Mouse (Mus musculus) midbrain, embryonic 13.5 days (tissue): ENCODE measurements around the gene Ubtd2. TPM values are rescaled to one million over a fixed set of nuclear protein-coding genes. Genes with fewer than 3 reads are reported as not detected.

Experiments used
- ATAC-seq: fragments of 200-750 bp; cut with Nextera tagmentation; 2 replicates; pipeline ENCODE4 v1.8.0; 2017; ENCODE audit warnings: mild to moderate bottlenecking, moderate TSS enrichment, moderate library complexity
- H3K27ac ChIP-seq: fragments of 300-500 bp; sonication (generic); 2 replicates; pipeline ENCODE4 v1.5.1; 2015; ENCODE audit warnings: inconsistent platforms, mild to moderate bottlenecking, moderate library complexity
- H3K27me3 ChIP-seq: fragments of 300-500 bp; sonication (generic); 2 replicates; pipeline ENCODE4 v1.6.1; 2015; ENCODE audit warnings: mild to moderate bottlenecking, inconsistent platforms
- H3K36me3 ChIP-seq: fragments of 300-500 bp; sonication (generic); 2 replicates; pipeline ENCODE4 v1.6.1; 2015; ENCODE audit warnings: mild to moderate bottlenecking, inconsistent platforms
- H3K4me1 ChIP-seq: fragments of 300-500 bp; sonication (generic); replicated peaks from 2 replicates; pipeline ENCODE4 v1.6.1; 2015; ENCODE audit warnings: inconsistent platforms
- H3K4me2 ChIP-seq: fragments of 300-500 bp; sonication (generic); replicated peaks from 2 replicates; pipeline ENCODE4 v1.6.1; 2015; ENCODE audit warnings: moderate library complexity, mild to moderate bottlenecking, inconsistent platforms
- H3K4me3 ChIP-seq: fragments of 300-500 bp; sonication (generic); replicated peaks from 2 replicates; pipeline ENCODE4 v1.5.1; 2015; ENCODE audit warnings: mild to moderate bottlenecking, inconsistent platforms
- H3K9ac ChIP-seq: fragments of 300-500 bp; sonication (generic); replicated peaks from 2 replicates; pipeline ENCODE4 v1.6.1; 2015; ENCODE audit warnings: mild to moderate bottlenecking, inconsistent platforms
- H3K9me3 ChIP-seq: fragments of 300-500 bp; sonication (generic); 2 replicates; pipeline ENCODE4 v1.6.1; 2016; ENCODE audit warnings: mild to moderate bottlenecking, inconsistent platforms
- WGBS: fragments of 180-500 bp; shearing (Covaris S2); methylation state at CpG from one replicate; pipeline ENCODE4 v1.1.7; 2015; 5-methylcytosine and 5-hydroxymethylcytosine counted together
- polyA plus RNA-seq: library from polyadenylated mRNA; unstranded; fragments of >200 nt; fragmentation: Nextera tagmentation; extraction: Ambion mirVana; gene quantifications from 2 replicates; pipeline ENCODE4 v1.2.1, GENCODE M21; 2015

The Ubtd2 gene
- polyA plus RNA-seq: 55.0 and 55.2 TPM in 2 replicates

DNA sequence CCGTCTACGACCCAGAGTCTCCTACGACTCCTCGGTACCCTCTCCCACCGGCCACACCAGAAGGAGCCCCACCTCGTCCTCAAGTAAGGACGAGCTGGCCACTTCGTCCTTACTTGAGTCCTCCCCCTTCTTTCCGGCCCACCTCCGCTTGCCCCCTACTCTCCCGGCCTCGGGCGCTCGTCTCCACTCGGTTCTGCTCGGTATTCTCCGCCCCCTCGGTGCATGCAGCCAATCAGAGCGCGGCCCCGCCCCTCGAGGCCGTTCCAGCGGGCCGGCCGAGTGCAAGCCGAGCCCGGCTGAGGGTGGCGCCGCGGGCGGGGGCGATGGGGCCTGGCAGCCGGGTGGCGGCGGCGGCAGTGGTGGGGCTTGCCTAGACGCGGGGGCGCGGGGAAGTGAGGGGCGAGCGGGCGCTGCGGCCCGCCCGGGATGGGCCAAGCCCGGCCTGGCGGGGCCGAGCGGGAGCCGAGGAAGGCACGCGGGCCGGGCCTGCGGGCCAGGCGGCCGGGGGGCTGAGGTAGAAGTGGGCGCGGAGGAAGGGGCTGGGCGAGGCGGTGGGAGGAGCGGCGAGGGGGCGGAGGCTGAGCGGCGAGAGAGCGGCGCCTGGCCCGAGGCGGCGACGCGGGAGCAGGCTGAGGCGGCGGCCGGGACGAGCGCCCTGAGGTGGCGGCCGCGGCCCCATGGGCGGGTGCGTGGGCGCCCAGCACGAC is at the start of gene Ubtd2:
TSS of gene Ubtd2 (plus strand) at position 571 of the 707 bp plus-strand sequence.
- Histone ChIP-seq H3K9me3 (no peaks in the 10 kb centered on the region), H3K4me3 (peak within 1 kb of the TSS; percentile 91), H3K9ac (peak within 1 kb of the TSS; percentile 97), H3K27me3 (peaks cover 3% of the 10 kb centered on the region; the same call in 1 of the 2 replicates), H3K27ac (peak within 1 kb of the TSS; percentile 98), H3K4me1 (peaks cover 25% of the 10 kb centered on the region), H3K4me2 (peak within 1 kb of the TSS; percentile 83), H3K36me3 (no peaks in the 10 kb centered on the region)
- ATAC-seq: peak; percentile 98
- WGBS: under 1% methylated on average over 82 of the region's 86 CpGs

DNA sequence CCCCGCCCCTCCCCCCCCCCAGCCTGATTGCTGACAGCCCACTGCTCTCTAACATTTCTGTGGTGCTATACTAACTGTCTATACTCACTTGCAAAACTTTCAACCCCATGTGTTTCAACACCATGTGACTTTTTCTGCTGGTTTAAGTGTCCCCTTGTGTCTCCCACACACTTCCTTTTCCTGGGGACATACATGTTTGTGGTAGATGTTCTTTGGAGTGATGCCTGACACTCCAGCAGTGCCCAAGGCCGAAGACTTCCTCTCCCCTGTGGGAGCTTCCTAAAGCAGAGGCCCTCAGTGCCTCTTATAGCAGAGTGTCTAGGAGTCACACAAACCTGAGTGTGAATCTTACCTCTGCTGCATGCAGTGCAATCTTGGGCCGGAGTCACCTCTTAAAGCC is 47.3 kb upstream of the Ubtd2 start:
- 80% methylated on average over 3 of the region's 3 CpGs for WGBS

DNA sequence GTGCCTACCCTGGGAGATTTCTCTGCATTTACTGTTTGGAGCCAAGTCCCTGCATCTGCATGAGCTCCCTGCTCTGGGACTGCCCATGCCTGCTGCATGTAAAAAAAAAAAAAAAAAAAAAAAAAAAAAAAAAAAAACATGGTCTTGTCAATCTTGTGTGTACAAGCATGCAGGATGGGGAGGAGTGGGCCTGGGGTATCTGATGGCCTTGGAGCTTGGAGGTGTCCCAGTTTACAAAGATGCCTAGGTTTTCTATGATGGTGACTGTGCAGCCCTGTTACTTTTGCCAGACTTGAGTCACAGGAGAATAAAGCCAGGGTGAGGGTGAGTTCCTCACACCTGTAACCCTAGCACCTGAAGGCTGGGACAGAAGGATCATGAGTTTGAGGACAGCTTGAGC is 46.1 kb upstream of the Ubtd2 start:
- Histone ChIP-seq H3K4me2 (no peak overlapping the region), H3K9ac (no peak overlapping the region), H3K4me3 (no peak overlapping the region), H3K27me3 (no peaks in the 10 kb centered on the region), H3K4me1 (peaks cover 16% of the 10 kb centered on the region; the same call in 1 of the 2 replicates), H3K9me3 (no peaks in the 10 kb centered on the region), H3K36me3 (peaks cover 66% of the 10 kb centered on the region), H3K27ac (no peak overlapping the region)
- no peak for ATAC-seq

More for the DNA sequence above, 47.3 kb upstream of the Ubtd2 start:
- H3K36me3 ChIP-seq: peaks cover 61% of the 10 kb centered on the region
- H3K4me1 ChIP-seq: peaks cover 16% of the 10 kb centered on the region; the same call in 1 of the 2 replicates
- H3K4me2 ChIP-seq: no peak overlapping the region
- H3K27ac ChIP-seq: no peak overlapping the region
- no peak for ATAC-seq
- H3K27me3 ChIP-seq: no peaks in the 10 kb centered on the region
- no peak overlapping the region for H3K4me3 ChIP-seq
- no peak overlapping the region for H3K9ac ChIP-seq
- no peaks in the 10 kb centered on the region for H3K9me3 ChIP-seq

DNA sequence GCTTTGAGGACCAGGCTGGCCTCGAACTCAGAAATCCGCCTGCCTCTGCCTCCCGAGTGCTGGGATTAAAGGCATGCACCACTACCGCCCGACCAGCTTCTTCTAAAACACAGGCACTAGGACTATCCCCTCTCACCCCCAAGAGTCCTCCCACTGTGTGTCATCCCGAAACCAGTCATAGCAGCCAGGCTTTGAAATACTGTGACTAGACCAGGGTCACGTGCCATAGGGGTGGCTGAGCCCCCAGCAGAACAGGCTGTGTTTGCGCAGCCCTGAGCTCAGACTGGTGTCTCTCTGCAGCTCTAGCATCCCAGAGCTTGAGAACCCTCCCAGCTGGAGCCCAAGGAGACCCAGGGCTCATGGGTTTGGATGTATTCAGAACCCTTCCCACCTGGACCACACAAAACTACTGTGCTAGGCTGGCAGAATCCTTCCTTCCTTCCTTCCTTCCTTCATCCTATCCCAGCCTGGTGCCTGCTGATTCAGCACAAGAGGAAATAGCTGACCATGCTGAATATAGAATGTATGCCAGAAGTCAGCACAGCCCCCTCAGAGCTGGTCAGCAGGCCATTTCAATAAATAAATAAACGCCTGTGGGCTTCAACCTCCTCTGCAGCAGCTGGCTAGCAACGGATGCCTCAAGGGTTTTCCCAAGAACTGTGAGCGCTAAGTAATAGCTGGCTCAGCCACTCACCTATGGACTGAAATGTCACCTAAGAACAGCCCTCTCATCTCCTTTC is 45.2 kb upstream of the Ubtd2 start:
- ATAC-seq: no peak
- H3K4me1 ChIP-seq: peaks cover 11% of the 10 kb centered on the region; the same call in 1 of the 2 replicates
- no peaks in the 10 kb centered on the region for H3K9me3 ChIP-seq
- no peak overlapping the region for H3K4me2 ChIP-seq
- H3K9ac ChIP-seq: no peak overlapping the region
- H3K27me3 ChIP-seq: no peaks in the 10 kb centered on the region
- H3K4me3 ChIP-seq: no peak overlapping the region
- 90% methylated on average over 11 of the region's 11 CpGs for WGBS
- no peak overlapping the region for H3K27ac ChIP-seq
- peaks cover 66% of the 10 kb centered on the region for H3K36me3 ChIP-seq

DNA sequence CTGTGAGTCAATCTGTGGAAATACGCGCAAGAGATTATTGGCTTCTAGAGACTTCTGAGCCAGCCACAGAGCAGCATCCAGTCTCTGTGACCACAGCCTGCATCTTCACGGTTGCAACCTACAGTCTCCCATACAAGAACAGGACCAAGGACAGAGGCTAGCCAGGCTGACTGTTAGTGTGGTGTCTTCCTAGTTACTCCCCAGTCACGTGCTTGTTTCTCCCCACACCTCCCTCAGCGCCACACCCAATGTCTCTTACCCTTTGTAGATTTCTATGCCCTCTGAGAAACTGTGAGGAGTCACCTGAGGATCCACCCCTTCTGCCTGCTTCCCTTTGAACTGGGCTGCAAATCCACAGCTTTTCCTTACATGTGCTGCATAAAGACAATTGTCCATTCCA is 35.2 kb upstream of the Ubtd2 start:
- Histone ChIP-seq H3K36me3 (peaks cover 93% of the 10 kb centered on the region), H3K27ac (no peak overlapping the region), H3K4me2 (no peak overlapping the region), H3K4me1 (no peaks in the 10 kb centered on the region), H3K27me3 (no peaks in the 10 kb centered on the region), H3K9me3 (no peaks in the 10 kb centered on the region), H3K9ac (no peak overlapping the region), H3K4me3 (no peak overlapping the region)
- no peak for ATAC-seq
- WGBS: 94% methylated on average over 5 of the region's 5 CpGs

DNA sequence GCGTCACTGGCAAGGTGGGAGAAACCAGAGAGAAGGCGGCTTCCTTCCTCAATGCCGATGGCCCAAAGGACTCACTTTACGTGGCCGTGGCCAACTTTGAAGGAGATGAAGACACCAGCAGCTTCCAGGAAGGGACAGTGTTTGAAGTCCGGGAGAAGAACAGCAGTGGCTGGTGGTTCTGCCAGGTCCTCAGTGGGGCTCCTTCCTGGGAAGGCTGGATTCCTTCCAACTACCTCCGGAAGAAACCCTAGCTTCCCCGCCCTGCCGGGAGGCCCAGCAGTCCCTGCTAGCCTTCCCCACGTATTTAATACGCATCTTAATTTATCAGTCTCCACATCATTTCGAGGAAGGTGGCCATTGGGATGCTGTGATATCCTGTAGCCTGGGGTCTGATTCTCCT is 31.9 kb upstream of the Ubtd2 start:
- no peak overlapping the region for H3K9ac ChIP-seq
- no peak overlapping the region for H3K4me2 ChIP-seq
- no peak overlapping the region for H3K27ac ChIP-seq
- ATAC-seq: no peak
- no peak overlapping the region for H3K4me3 ChIP-seq
- WGBS: 85% methylated on average over 12 of the region's 12 CpGs
- no peaks in the 10 kb centered on the region for H3K9me3 ChIP-seq
- H3K36me3 ChIP-seq: peaks cover 81% of the 10 kb centered on the region
- no peaks in the 10 kb centered on the region for H3K4me1 ChIP-seq
- no peaks in the 10 kb centered on the region for H3K27me3 ChIP-seq

DNA sequence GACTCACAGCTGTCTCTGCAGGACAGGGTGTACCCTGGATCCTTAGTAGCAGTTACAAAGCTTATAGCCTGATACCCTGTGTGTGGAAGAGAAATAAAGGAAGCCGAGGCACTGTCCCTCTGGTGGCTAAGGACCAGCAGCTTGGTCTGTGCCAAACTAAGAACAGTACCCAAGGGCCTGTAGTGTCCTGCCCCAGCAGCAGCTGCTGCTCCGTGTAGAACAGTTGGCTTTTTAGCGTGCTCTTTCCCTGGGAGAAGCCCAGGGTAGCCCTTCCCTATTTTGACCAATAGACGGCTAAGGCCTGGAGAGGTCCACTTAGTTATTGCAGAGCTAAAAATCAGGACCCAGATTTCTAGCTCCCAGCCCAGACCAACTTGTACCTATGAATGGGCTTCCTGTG is 30.6 kb upstream of the Ubtd2 start:
- no peak overlapping the region for H3K4me3 ChIP-seq
- no peak overlapping the region for H3K9ac ChIP-seq
- no peak for ATAC-seq
- no peaks in the 10 kb centered on the region for H3K27me3 ChIP-seq
- no peaks in the 10 kb centered on the region for H3K9me3 ChIP-seq
- no peaks in the 10 kb centered on the region for H3K4me1 ChIP-seq
- no peak overlapping the region for H3K27ac ChIP-seq
- 92% methylated on average over 4 of the region's 4 CpGs for WGBS
- H3K36me3 ChIP-seq: peaks cover 72% of the 10 kb centered on the region
- no peak overlapping the region for H3K4me2 ChIP-seq

DNA sequence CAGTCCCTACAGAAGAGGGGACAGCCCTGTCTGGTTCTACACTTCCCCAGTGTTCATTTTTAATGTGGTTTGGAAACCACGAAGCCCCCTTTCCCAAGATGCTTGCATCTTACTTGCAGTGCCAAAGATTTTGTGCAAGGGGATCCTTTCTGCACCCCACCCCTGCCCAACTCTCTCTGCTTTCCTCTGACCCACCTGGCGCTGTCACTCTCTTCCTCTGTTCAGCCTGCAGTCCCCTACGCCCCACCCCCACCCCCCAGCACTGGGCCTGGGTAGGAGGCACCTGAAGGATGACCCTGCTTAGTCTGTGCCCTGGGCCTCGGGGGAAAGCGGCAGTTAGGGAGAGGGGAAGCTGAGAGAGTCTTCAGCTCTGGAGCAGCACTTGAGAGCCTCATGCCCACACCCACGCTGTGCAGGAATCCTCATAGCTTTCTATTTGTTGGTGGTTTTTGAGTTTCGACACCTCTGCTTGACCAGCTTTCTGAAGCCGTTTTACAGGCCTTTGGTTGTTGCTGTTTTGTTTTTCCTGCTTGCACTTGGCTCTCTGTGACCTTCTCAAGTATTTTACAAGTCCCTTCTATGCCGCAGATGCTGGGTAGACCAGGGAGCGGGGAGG is 30.0 kb upstream of the Ubtd2 start:
- no peak overlapping the region for H3K9ac ChIP-seq
- no peaks in the 10 kb centered on the region for H3K27me3 ChIP-seq
- H3K27ac ChIP-seq: no peak overlapping the region
- WGBS: 82% methylated on average over 10 of the region's 10 CpGs
- H3K36me3 ChIP-seq: peaks cover 67% of the 10 kb centered on the region
- no peak overlapping the region for H3K4me3 ChIP-seq
- H3K4me2 ChIP-seq: no peak overlapping the region
- no peak for ATAC-seq
- no peaks in the 10 kb centered on the region for H3K9me3 ChIP-seq
- H3K4me1 ChIP-seq: no peaks in the 10 kb centered on the region

DNA sequence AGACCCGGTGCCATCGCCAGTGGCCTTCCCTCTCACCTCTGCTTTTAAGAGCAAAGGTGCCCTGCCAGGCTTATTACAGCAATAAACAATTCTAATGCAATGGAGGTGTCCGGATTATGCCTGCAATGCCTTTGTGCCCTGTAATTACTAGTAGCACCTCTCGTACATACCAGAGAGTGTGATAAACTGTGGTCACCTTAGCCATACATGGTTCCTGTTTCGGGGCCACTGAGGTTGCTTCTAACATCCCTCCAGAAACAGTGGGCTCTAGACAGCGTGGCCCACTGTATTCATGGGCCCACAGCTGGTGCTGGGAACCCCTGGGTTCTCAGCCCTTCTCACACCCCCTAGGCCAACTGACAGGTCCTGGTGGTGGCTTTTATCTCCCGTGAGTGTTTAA is 27.6 kb upstream of the Ubtd2 start:
- Histone ChIP-seq H3K9ac (no peak overlapping the region), H3K27ac (no peak overlapping the region), H3K4me3 (no peak overlapping the region), H3K4me2 (no peak overlapping the region), H3K4me1 (no peaks in the 10 kb centered on the region), H3K27me3 (no peaks in the 10 kb centered on the region), H3K9me3 (no peaks in the 10 kb centered on the region), H3K36me3 (peaks cover 43% of the 10 kb centered on the region)
- 87% methylated on average over 7 of the region's 7 CpGs for WGBS
- no peak for ATAC-seq

DNA sequence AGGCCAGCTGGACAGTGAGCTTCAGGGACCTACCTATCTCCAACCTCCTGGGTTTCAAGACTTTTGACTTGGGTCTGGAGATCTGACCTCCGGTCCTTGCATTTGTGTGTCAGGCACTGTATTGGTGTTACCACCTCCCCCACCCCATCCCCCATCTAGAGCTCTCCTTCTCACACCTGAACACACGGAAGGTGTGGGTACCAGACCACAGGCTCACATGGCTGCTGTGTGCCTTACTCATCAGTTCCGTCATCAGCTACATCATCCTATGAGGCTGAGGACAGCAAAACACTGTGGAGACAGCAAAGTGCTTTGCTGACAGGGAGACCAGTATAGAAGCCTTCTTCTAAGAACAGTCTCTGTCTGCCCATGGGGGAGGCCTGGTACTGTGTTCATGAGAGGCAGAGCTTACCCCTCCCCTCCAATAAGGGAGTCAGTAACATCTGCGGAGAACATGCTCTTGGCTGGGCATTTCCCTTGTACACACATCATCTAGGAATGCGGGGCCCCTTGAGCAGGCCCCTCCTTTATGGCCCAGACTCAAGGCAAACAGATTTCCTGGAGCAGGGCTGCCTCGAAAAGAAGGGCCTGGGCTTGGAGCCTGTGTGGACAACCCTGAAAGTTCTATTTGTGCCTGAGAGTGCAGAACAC is 19.6 kb upstream of the Ubtd2 start:
- no peak overlapping the region for H3K4me2 ChIP-seq
- H3K27ac ChIP-seq: no peak overlapping the region
- no peaks in the 10 kb centered on the region for H3K4me1 ChIP-seq
- H3K4me3 ChIP-seq: no peak overlapping the region
- H3K9ac ChIP-seq: no peak overlapping the region
- ATAC-seq: no peak
- no peaks in the 10 kb centered on the region for H3K36me3 ChIP-seq
- H3K9me3 ChIP-seq: no peaks in the 10 kb centered on the region
- WGBS: 86% methylated on average over 6 of the region's 6 CpGs
- no peaks in the 10 kb centered on the region for H3K27me3 ChIP-seq

DNA sequence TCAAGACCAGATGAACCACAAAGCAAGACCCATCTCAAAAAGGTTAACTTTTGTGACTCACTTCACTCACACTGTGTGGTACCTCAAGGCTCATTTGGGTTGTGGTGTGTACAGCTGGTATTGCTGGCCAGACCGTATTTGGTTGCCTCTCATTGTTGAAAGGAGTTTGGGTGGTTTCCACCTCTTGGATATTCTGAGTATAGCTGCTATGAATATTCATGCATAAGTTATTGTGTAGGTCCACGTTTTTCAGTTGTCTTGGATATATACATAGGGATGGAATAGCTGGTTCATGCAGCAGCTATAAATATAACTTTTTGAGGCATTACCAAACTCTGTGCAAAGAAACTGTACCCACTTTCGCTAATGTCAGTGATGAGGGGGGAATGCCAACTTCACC is 12.6 kb upstream of the Ubtd2 start:
- no peak overlapping the region for H3K4me3 ChIP-seq
- H3K4me2 ChIP-seq: no peak overlapping the region
- WGBS: 84% methylated on average over 3 of the region's 3 CpGs
- no peak overlapping the region for H3K9ac ChIP-seq
- no peaks in the 10 kb centered on the region for H3K36me3 ChIP-seq
- no peak overlapping the region for H3K27ac ChIP-seq
- no peaks in the 10 kb centered on the region for H3K27me3 ChIP-seq
- no peak for ATAC-seq
- H3K9me3 ChIP-seq: no peaks in the 10 kb centered on the region
- H3K4me1 ChIP-seq: no peaks in the 10 kb centered on the region

DNA sequence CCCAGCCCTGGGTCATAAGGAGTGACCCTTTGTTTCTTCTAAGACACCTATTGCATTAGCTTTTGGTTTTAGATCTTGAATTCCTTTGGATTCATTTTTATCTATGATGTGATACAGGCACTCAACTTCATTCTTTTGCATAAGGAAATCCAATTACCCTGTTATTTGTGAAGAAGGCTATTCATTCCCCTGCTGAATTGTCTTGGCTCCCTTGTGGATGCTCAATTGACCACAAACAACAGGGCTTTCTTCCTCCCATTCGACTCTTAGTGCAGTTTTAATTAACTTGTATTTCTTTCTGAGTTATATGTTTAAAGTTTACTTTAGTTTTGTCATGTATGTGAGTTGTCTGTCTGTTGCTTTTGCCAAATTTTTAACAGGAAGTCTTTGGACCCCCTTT is 10.9 kb upstream of the Ubtd2 start:
- Histone ChIP-seq H3K4me1 (no peaks in the 10 kb centered on the region), H3K4me3 (no peak overlapping the region), H3K27ac (no peak overlapping the region), H3K36me3 (no peaks in the 10 kb centered on the region), H3K9ac (no peak overlapping the region), H3K9me3 (no peaks in the 10 kb centered on the region), H3K4me2 (no peak overlapping the region), H3K27me3 (no peaks in the 10 kb centered on the region)
- 3% methylated on average over 1 of the region's 1 CpGs for WGBS
- no peak for ATAC-seq
